Mouse (Mus musculus) limb, embryonic 14.5 days (tissue): ENCODE measurements around the gene Limk1. TPM values are rescaled to one million over a fixed set of nuclear protein-coding genes. Genes with fewer than 3 reads are reported as not detected.

Source experiments
- ATAC-seq: fragments of 200-750 bp; cut with Nextera tagmentation; 2 replicates; pipeline ENCODE4 v1.8.0; 2017; ENCODE audit warnings: low read depth, moderate number of reproducible peaks, moderate TSS enrichment; ENCODE audit not compliant: low FRiP score
- DNase-seq: peaks from one replicate; pipeline ENCODE4 v3.0.0-alpha.2; 2015; ENCODE audit warnings: low spot score
- H3K27ac ChIP-seq: fragments of 300-500 bp; sonication (generic); replicated peaks from 2 replicates; pipeline ENCODE4 v1.5.1; 2014; ENCODE audit warnings: low read depth, mild to moderate bottlenecking, low read length, moderate library complexity, mixed read lengths
- H3K27me3 ChIP-seq: fragments of 300-500 bp; sonication (generic); 2 replicates; pipeline ENCODE4 v1.6.1; 2014; ENCODE audit warnings: low read length, mixed read lengths; ENCODE audit not compliant: control insufficient read depth, insufficient read depth
- H3K36me3 ChIP-seq: fragments of 300-500 bp; sonication (generic); 2 replicates; pipeline ENCODE4 v1.6.1; 2014; ENCODE audit warnings: mild to moderate bottlenecking, low read length, moderate library complexity, mixed read lengths; ENCODE audit not compliant: control insufficient read depth, insufficient read depth
- H3K4me1 ChIP-seq: fragments of 300-500 bp; sonication (generic); 2 replicates; pipeline ENCODE4 v1.6.1; 2014; ENCODE audit warnings: antibody characterized with exemption, low read length, mixed read lengths; ENCODE audit not compliant: control insufficient read depth, insufficient read depth
- H3K4me2 ChIP-seq: fragments of 300-500 bp; sonication (generic); replicated peaks from 2 replicates; pipeline ENCODE4 v1.6.1; 2014; ENCODE audit warnings: low read depth, mild to moderate bottlenecking, low read length, moderate library complexity; ENCODE audit not compliant: severe bottlenecking
- H3K4me3 ChIP-seq: fragments of 300-500 bp; sonication (generic); replicated peaks from 2 replicates; pipeline ENCODE4 v1.5.1; 2014; ENCODE audit warnings: low read length
- H3K9ac ChIP-seq: fragments of 300-500 bp; sonication (generic); 2 replicates; pipeline ENCODE4 v1.6.1; 2014; ENCODE audit warnings: mild to moderate bottlenecking, low read depth, low read length, moderate library complexity; ENCODE audit not compliant: severe bottlenecking
- H3K9me3 ChIP-seq: fragments of 300-500 bp; sonication (generic); 2 replicates; pipeline ENCODE4 v1.6.1; 2016; ENCODE audit warnings: low read length; ENCODE audit not compliant: control insufficient read depth
- POLR2A ChIP-seq: fragments of 200-500 bp; IDR thresholded peaks from 2 replicates; pipeline ENCODE4 v1.8.0; 2012; ENCODE audit warnings: inconsistent platforms, mild to moderate bottlenecking, moderate library complexity, borderline replicate concordance; ENCODE audit not compliant: insufficient read depth, insufficient read length; ENCODE audit errors: extremely low read depth
- polyA plus RNA-seq, 2 experiments: library from polyadenylated mRNA; depleted of rRNA in 1 of 2; stranded (reverse) in 1 of 2; unstranded in 1 of 2; fragments of >200 nt; fragmentation: Nextera tagmentation in 1 of 2; extraction: Ambion mirVana in 1 of 2; gene quantifications; 2 replicates each; pipeline versions ENCODE4 v1.2.1 to v1.2.3; 2012 to 2014

The Limk1 gene
- polyA plus RNA-seq, 2 experiments, result 8.6 to 31.9 TPM

DNA sequence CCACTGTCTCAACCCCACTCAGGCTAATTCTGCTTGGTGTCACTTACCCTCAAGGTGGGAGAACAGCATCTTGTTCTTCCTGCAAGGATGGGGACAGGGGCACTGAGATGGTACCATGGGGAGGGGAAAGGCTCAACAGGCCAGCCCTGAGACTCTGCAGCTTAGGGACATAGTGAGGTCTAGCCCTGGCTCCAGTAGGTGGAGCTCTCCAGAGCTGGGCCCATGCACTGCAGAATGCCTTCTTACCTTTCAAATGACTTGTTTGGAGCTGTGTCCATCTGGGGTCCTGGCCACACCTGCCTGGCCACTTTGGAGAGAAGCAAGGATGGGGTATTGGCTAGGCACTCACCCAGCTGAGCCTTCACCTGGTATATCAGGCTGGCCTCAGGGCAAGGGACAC is 82.1 kb downstream of the Limk1 start:
- Histone ChIP-seq H3K27me3 (no peaks in the 10 kb centered on the region), H3K9ac (no peak overlapping the region), H3K4me2 (no peak overlapping the region), H3K9me3 (no peaks in the 10 kb centered on the region), H3K36me3 (no peaks in the 10 kb centered on the region), H3K4me3 (no peak overlapping the region), H3K4me1 (no peaks in the 10 kb centered on the region), H3K27ac (no peak overlapping the region)
- no peak for TF ChIP-seq POLR2A
- ATAC-seq (no peak), DNase-seq (no peak)

Other genes with a start within 250 kb of the Limk1 start
- 99.0 and 113 TPM in 2 replicates for gene Gtf2ird1, start 231.9 kb downstream of the Limk1 start, polyA plus RNA-seq (2012; rRNA removed)
- 100 and 103 TPM in 2 replicates for gene Gtf2ird1, start 231.9 kb downstream of the Limk1 start, polyA plus RNA-seq (2014; fragmentation: Nextera tagmentation; extraction: Ambion mirVana)
- gene Clip2, start 136.2 kb downstream of the Limk1 start, polyA plus RNA-seq (2012; rRNA removed), result 25.5 and 30.0 TPM in 2 replicates
- 4.7 and 4.9 TPM in 2 replicates for gene Clip2, start 136.2 kb downstream of the Limk1 start, polyA plus RNA-seq (2014; fragmentation: Nextera tagmentation; extraction: Ambion mirVana)
- gene Syna, start 128.4 kb downstream of the Limk1 start, polyA plus RNA-seq (2012; rRNA removed), result 0.38 and 0.54 TPM in 2 replicates
- gene Syna, start 128.4 kb downstream of the Limk1 start, polyA plus RNA-seq (2014; fragmentation: Nextera tagmentation; extraction: Ambion mirVana), result 0.21 TPM in 1 of 2 replicates, not detected in the other
- 229 and 246 TPM in 2 replicates for gene Rfc2, start 107.2 kb downstream of the Limk1 start, polyA plus RNA-seq (2012; rRNA removed)
- 241 and 262 TPM in 2 replicates for gene Rfc2, start 107.2 kb downstream of the Limk1 start, polyA plus RNA-seq (2014; fragmentation: Nextera tagmentation; extraction: Ambion mirVana)
- 4.0 and 4.4 TPM in 2 replicates for gene Lat2, start 73.6 kb downstream of the Limk1 start, polyA plus RNA-seq (2012; rRNA removed)
- gene Lat2, start 73.6 kb downstream of the Limk1 start, polyA plus RNA-seq (2014; fragmentation: Nextera tagmentation; extraction: Ambion mirVana), result 3.1 and 3.7 TPM in 2 replicates
- 342 and 403 TPM in 2 replicates for gene Eif4h, start 49.1 kb downstream of the Limk1 start, polyA plus RNA-seq (2012; rRNA removed)
- 424 and 440 TPM in 2 replicates for gene Eif4h, start 49.1 kb downstream of the Limk1 start, polyA plus RNA-seq (2014; fragmentation: Nextera tagmentation; extraction: Ambion mirVana)
- 249 and 296 TPM in 2 replicates for gene Eln, start 58.7 kb upstream of the Limk1 start, polyA plus RNA-seq (2012; rRNA removed)
- 115 and 121 TPM in 2 replicates for gene Eln, start 58.7 kb upstream of the Limk1 start, polyA plus RNA-seq (2014; fragmentation: Nextera tagmentation; extraction: Ambion mirVana)
- not detected in 2 replicates for gene Tmem270, start 218.1 kb upstream of the Limk1 start, polyA plus RNA-seq (2012; rRNA removed)
- not detected in 2 replicates for gene Tmem270, start 218.1 kb upstream of the Limk1 start, polyA plus RNA-seq (2014; fragmentation: Nextera tagmentation; extraction: Ambion mirVana)
- gene Cldn13, start 226.9 kb upstream of the Limk1 start, polyA plus RNA-seq (2012; rRNA removed), result 0.33 TPM in 2 replicates
- not detected in 2 replicates for gene Cldn13, start 226.9 kb upstream of the Limk1 start, polyA plus RNA-seq (2014; fragmentation: Nextera tagmentation; extraction: Ambion mirVana)
- 14.8 and 14.9 TPM in 2 replicates for gene Mettl27, start 243.8 kb upstream of the Limk1 start, polyA plus RNA-seq (2012; rRNA removed)
- 18.9 and 21.3 TPM in 2 replicates for gene Mettl27, start 243.8 kb upstream of the Limk1 start, polyA plus RNA-seq (2014; fragmentation: Nextera tagmentation; extraction: Ambion mirVana)